Mouse (Mus musculus) thymus, adult 2 months (tissue): Measurements from ENCODE around the gene Mnx1.

Experiments used
- CTCF ChIP-seq: fragments of 200-500 bp; IDR thresholded peaks from 2 replicates; pipeline ENCODE4 v1.5.1; 2012; ENCODE audit warnings: mild to moderate bottlenecking, control low read depth, low read length, moderate library complexity, borderline replicate concordance; ENCODE audit not compliant: control insufficient read depth, poor library complexity, insufficient read depth; ENCODE audit errors: extremely low read depth
- POLR2A ChIP-seq: fragments of 200-500 bp; IDR thresholded peaks from 2 replicates; pipeline ENCODE4 v1.6.1; 2012; ENCODE audit warnings: mild to moderate bottlenecking, low read length, control low read depth, moderate library complexity; ENCODE audit not compliant: control insufficient read depth, poor library complexity, insufficient read depth; ENCODE audit errors: extremely low read depth

- no peak for TF ChIP-seq CTCF
- TF ChIP-seq POLR2A = no peak
Measured at GRCm38 (mm10) chr5:29475556-29475955, 2.7 kb downstream of the Mnx1 start.
